Mouse (Mus musculus): ENCODE measurements around the gene Slc25a30. TPM values are rescaled to one million over a fixed set of nuclear protein-coding genes. Genes with fewer than 3 reads are reported as not detected.
A peak's percentile ranks its signal among the peaks of the same experiment; 100 is the strongest.

Gene Slc25a30
- total and polyA plus RNA-seq, 3 experiments, result 9.6 to 18.2 (median 17.0) TPM

GRCm38 (mm10) chr14:75727046-75727445 is 59.8 kb downstream of the Slc25a30 start:
- dilution Hi-C loops (cut with MboI; ENCODE audit: extremely low pct_ligation_motif_present, extremely low pct_unique_long_range_greater_than_20kb, low sequenced_read_pairs), result no loop called here
- in situ Hi-C loops (cut with MboI; ENCODE audit: low pct_ligation_motif_present, low pct_unique_long_range_greater_than_20kb, low sequenced_read_pairs), result no loop called here
- Histone ChIP-seq H3K36me3 (replicated peaks in 1 of 2; ENCODE audit: control insufficient read depth in 1 of 2, insufficient read depth in 1 of 2, low read length in 1 of 2) (peaks cover 52 to 89% of the 10 kb centered on the region in 2 experiments), H3K4me3 (replicated peaks in 1 of 3; ENCODE audit: low read depth in 2 of 3, low read length in 2 of 3, poor library complexity in 1 of 3) (no peak overlapping the region), H3K27ac (ENCODE audit: insufficient read depth, low read depth) (no peak overlapping the region), H3K9ac (ENCODE audit: insufficient read depth, low read depth) (no peak overlapping the region), H3K27me3 (replicated peaks) (no peaks in the 10 kb centered on the region), H3K4me2 (ENCODE audit: insufficient read depth, low read depth, poor library complexity, severe bottlenecking) (no peak overlapping the region), H3K9me3 (replicated peaks; ENCODE audit: low read length) (no peaks in the 10 kb centered on the region), H3K4me1 (ENCODE audit: control insufficient read depth in 1 of 2, insufficient read depth in 2 of 2) (no peaks in the 10 kb centered on the region), H3K79me2 (replicated peaks; ENCODE audit: control insufficient read depth, extremely low read depth, insufficient read depth, poor library complexity, severe bottlenecking) (no peaks in the 10 kb centered on the region)
- no peak for DNase-seq (ENCODE audit: extremely low read depth)
- TF ChIP-seq TBP (conservative IDR thresholded peaks at IDR 0.05; ENCODE audit: low read depth, low read length) (no peak), CTCF (conservative IDR thresholded peaks at IDR 0.05 in 1 of 2, IDR thresholded peaks at IDR 0.05 in 1 of 2; ENCODE audit: low read depth in 2 of 2, low read length in 2 of 2) (peak in 1 of 2 experiments; percentile 40; a peak in 2 of 4 replicates)

GRCm38 (mm10) chr14:75722816-75723215 is 64.0 kb downstream of the Slc25a30 start:
- dilution Hi-C loops (cut with MboI; ENCODE audit: extremely low pct_ligation_motif_present, extremely low pct_unique_long_range_greater_than_20kb, low sequenced_read_pairs), result no loop called here
- no peaks in the 10 kb centered on the region for H3K27me3 ChIP-seq (replicated peaks)
- no peaks in the 10 kb centered on the region for H3K79me2 ChIP-seq (replicated peaks; ENCODE audit: control insufficient read depth, extremely low read depth, insufficient read depth, poor library complexity, severe bottlenecking)
- no peaks in the 10 kb centered on the region for H3K4me1 ChIP-seq (ENCODE audit: control insufficient read depth in 1 of 2, insufficient read depth in 2 of 2)
- no peak for TF ChIP-seq SMC3 (IDR thresholded peaks at IDR 0.05; ENCODE audit: low read depth, low read length)
- no peak for TF ChIP-seq CHD1 (IDR thresholded peaks at IDR 0.05; ENCODE audit: low read depth, low read length)
- no peak for TF ChIP-seq KAT2A (IDR thresholded peaks at IDR 0.05; ENCODE audit: insufficient replicate concordance, low read length)
- TF ChIP-seq MYC (IDR thresholded peaks at IDR 0.05; ENCODE audit: low read depth, low read length), result no peak
- no peak for TF ChIP-seq USF2 (conservative IDR thresholded peaks at IDR 0.05; ENCODE audit: low read depth, low read length)
- TF ChIP-seq GABPA (IDR thresholded peaks at IDR 0.05; ENCODE audit: insufficient replicate concordance, low read depth, low read length), result no peak
- no peak for TF ChIP-seq HCFC1 (IDR thresholded peaks at IDR 0.05; ENCODE audit: low read depth, low read length)
- TF ChIP-seq ZMIZ1 (IDR thresholded peaks at IDR 0.05; ENCODE audit: low read depth, low read length), result no peak
- no peak for TF ChIP-seq PAX5 (IDR thresholded peaks at IDR 0.05; ENCODE audit: low read length)
- no peak for TF ChIP-seq RAD21 (IDR thresholded peaks at IDR 0.05; ENCODE audit: low read depth, low read length)
- no peak for TF ChIP-seq POLR2A (IDR thresholded peaks at IDR 0.05; ENCODE audit: low read depth, low read length)
- no peak for TF ChIP-seq MEF2A (IDR thresholded peaks at IDR 0.05; ENCODE audit: borderline replicate concordance, low read depth, low read length)
- no peak for TF ChIP-seq TBP (conservative IDR thresholded peaks at IDR 0.05; ENCODE audit: low read depth, low read length)
- TF ChIP-seq ZKSCAN1 (IDR thresholded peaks at IDR 0.05; ENCODE audit: borderline replicate concordance, low read depth, low read length), result no peak
- no peak overlapping the region for H3K9ac ChIP-seq (ENCODE audit: insufficient read depth, low read depth)
- no peak overlapping the region for H3K4me3 ChIP-seq (replicated peaks in 1 of 3; ENCODE audit: low read depth in 2 of 3, low read length in 2 of 3, poor library complexity in 1 of 3)
- no peak overlapping the region for H3K27ac ChIP-seq (ENCODE audit: insufficient read depth, low read depth)
- in situ Hi-C loops (cut with MboI; ENCODE audit: low pct_ligation_motif_present, low pct_unique_long_range_greater_than_20kb, low sequenced_read_pairs), result loop anchor here (25.0 kb wide), 1 partner anchor 661 kb away; no protein-coding TSS in a partner anchor
- H3K9me3 ChIP-seq (replicated peaks; ENCODE audit: low read length), result no peaks in the 10 kb centered on the region
- peaks cover 62 to 90% of the 10 kb centered on the region in 2 experiments for H3K36me3 ChIP-seq (replicated peaks in 1 of 2; ENCODE audit: control insufficient read depth in 1 of 2, insufficient read depth in 1 of 2, low read length in 1 of 2)
- H3K4me2 ChIP-seq (ENCODE audit: insufficient read depth, low read depth, poor library complexity, severe bottlenecking), result no peak overlapping the region
- no peak for DNase-seq (ENCODE audit: extremely low read depth)
